Mouse (Mus musculus) heart, postnatal 0 days (tissue): Measurements from ENCODE around the gene Ldlrad3. TPM values are rescaled to one million over a fixed set of nuclear protein-coding genes. Genes with fewer than 3 reads are reported as not detected.

ENCODE experiments used
- ATAC-seq: fragments of 200-750 bp; cut with Nextera tagmentation; 2 replicates; pipeline ENCODE4 v1.8.0; 2017; ENCODE audit warnings: low read depth, moderate number of reproducible peaks, moderate library complexity; ENCODE audit not compliant: insufficient read depth
- DNase-seq: peaks from one replicate; pipeline ENCODE4 v3.0.0-alpha.2; 2016; ENCODE audit warnings: low spot score
- H3K27ac ChIP-seq: fragments of 300-500 bp; sonication (generic); 2 replicates; pipeline ENCODE4 v1.5.1; 2014; ENCODE audit warnings: low read depth, mild to moderate bottlenecking
- H3K27me3 ChIP-seq: fragments of 300-500 bp; sonication (generic); 2 replicates; pipeline ENCODE4 v1.6.1; 2014; ENCODE audit warnings: low read length, mixed read lengths; ENCODE audit not compliant: control insufficient read depth, insufficient read depth
- H3K36me3 ChIP-seq: fragments of 300-500 bp; sonication (generic); replicated peaks from 2 replicates; pipeline ENCODE4 v1.6.1; 2014; ENCODE audit warnings: low read length, mixed read lengths; ENCODE audit not compliant: control insufficient read depth, insufficient read depth
- H3K4me1 ChIP-seq: fragments of 300-500 bp; sonication (generic); 2 replicates; pipeline ENCODE4 v1.6.1; 2014; ENCODE audit warnings: antibody characterized with exemption; ENCODE audit not compliant: control insufficient read depth, insufficient read depth
- H3K4me2 ChIP-seq: fragments of 300-500 bp; sonication (generic); 2 replicates; pipeline ENCODE4 v1.6.1; 2014; ENCODE audit warnings: low read depth, mild to moderate bottlenecking, low read length, moderate library complexity
- H3K4me3 ChIP-seq: fragments of 300-500 bp; sonication (generic); 2 replicates; pipeline ENCODE4 v1.5.1; 2014; ENCODE audit warnings: low read depth, low read length
- H3K9ac ChIP-seq: fragments of 300-500 bp; sonication (generic); replicated peaks from 2 replicates; pipeline ENCODE4 v1.6.1; 2014; ENCODE audit warnings: low read depth, low read length, mixed read lengths
- H3K9me3 ChIP-seq: fragments of 300-500 bp; sonication (generic); replicated peaks from 2 replicates; pipeline ENCODE4 v1.6.1; 2016; ENCODE audit warnings: low read length; ENCODE audit not compliant: control insufficient read depth
- CTCF ChIP-seq: IDR thresholded peaks from 2 replicates; pipeline ENCODE4 v1.5.1; 2016; ENCODE audit warnings: antibody characterized with exemption, control low read depth, low read depth
- EP300 ChIP-seq: IDR thresholded peaks from 2 replicates; pipeline ENCODE4 v1.6.1; 2016; ENCODE audit warnings: antibody characterized with exemption, low read depth
- WGBS: fragments of 180-500 bp; shearing (Covaris S2); extraction: QIAGEN DNeasy Blood & Tissue Kit; methylation state at CpG from one replicate; pipeline ENCODE4 v1.1.7; 2014; 5-methylcytosine and 5-hydroxymethylcytosine counted together
- polyA plus RNA-seq: library from polyadenylated mRNA; unstranded; fragments of >200 nt; fragmentation: Nextera tagmentation; extraction: Ambion mirVana; gene quantifications from 2 replicates; pipeline ENCODE4 v1.2.1, GENCODE M21; 2015
- total RNA-seq: library from RNA; depleted of rRNA; stranded (reverse); fragments of >200 nt; gene quantifications from 2 replicates; pipeline ENCODE4 v1.2.3, GENCODE M21; 2014; ENCODE audit warnings: low replicate concordance; rRNA removed

The Ldlrad3 gene
- total and polyA plus RNA-seq, 2 experiments from 2014 or later, result 3.5 to 5.4 TPM

- H3K4me1 ChIP-seq, result no peaks in the 10 kb centered on the region
- DNase-seq, result no peak
- peak overlapping the region; percentile 50; the same call in 1 of the 2 replicates for H3K4me2 ChIP-seq
- no peaks in the 10 kb centered on the region for H3K9me3 ChIP-seq
- peaks cover 3% of the 10 kb centered on the region; the same call in 1 of the 2 replicates for H3K27me3 ChIP-seq
- no peak overlapping the region for H3K27ac ChIP-seq
- WGBS, result 69% methylated on average over 5 of the region's 5 CpGs
- TF ChIP-seq CTCF, result no peak
- TF ChIP-seq EP300, result no peak
- H3K4me3 ChIP-seq, result no peak overlapping the region
- no peak for ATAC-seq
- peaks cover 4% of the 10 kb centered on the region; the same call in 1 of the 2 replicates for H3K36me3 ChIP-seq
- no peak overlapping the region for H3K9ac ChIP-seq
Observed at GRCm38 (mm10) chr2:101906379-101906690, 279.9 kb downstream of the Ldlrad3 start.

DNA sequence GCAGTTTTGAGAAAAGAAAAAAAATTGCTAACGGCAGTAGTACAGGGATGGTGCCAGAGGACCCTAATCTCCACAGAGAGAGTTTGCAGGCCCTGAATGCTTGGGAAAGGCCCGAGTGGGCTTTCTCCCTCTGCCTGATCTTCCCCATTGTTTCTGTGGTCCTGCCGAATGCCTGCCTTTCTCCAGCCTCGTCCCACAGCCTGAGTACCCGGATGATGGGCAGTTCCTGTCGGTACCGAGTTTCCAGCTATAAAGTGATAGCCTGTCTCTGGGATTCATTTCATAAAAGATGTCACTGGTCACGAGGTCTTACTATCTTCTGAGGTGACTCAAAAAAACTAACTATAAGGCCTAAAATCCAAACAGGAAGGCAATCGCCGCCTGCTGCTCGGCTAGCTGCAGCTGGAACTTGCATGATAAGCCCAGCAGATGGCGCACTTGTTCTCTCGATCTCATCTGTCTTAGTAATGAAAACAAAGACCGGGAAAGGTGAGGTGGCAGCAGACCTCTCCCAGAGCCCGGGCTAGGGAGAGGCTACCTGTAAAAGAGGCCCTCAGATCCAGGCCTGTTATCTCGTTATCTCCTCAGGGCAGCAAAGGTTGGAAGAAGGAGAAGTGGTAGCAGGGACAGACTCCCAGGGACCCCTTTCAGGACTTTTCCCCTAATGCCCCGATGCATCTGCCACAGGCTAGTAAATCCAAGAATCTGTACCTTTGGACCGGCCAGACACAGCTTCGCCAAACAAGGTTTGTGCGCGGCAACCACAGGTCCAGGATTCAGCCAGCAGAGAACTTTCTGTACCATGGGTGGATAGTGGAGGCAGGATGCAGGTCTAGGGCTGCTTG, 280.4 kb downstream of the Ldlrad3 start:
- peak; percentile 89 for TF ChIP-seq CTCF
- no peak for TF ChIP-seq EP300
- Histone ChIP-seq H3K36me3 (peaks cover 8% of the 10 kb centered on the region; the same call in 1 of the 2 replicates), H3K4me1 (no peaks in the 10 kb centered on the region), H3K9ac (no peak overlapping the region), H3K27me3 (peaks cover 3% of the 10 kb centered on the region; the same call in 1 of the 2 replicates), H3K4me3 (no peak overlapping the region), H3K9me3 (no peaks in the 10 kb centered on the region), H3K4me2 (peak overlapping the region; percentile 50), H3K27ac (no peak overlapping the region)
- peak; percentile 71 for DNase-seq
- 25% methylated on average over 21 of the region's 21 CpGs for WGBS
- ATAC-seq, result peak; percentile 56

DNA sequence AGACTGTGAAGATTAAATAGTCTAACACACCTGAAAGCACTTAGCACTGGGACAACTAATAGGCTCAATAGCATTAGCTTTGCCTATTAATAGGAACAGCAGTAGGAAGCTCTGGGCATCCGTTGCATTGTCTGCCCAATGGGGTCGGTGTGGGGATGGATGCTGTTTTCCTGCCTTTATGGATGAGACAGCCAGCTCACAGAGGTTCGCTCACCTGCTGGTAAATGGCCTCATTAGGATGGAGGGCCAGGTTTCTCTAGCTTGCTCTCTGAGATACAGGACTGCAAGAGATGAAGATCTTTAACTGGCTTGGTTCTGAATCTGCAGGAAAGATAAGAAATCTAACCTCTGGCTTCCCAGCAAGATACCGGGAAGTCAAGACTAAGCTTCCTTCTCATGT, 284.0 kb downstream of the Ldlrad3 start:
- DNase-seq (no peak), ATAC-seq (no peak)
- Histone ChIP-seq H3K4me1 (no peaks in the 10 kb centered on the region), H3K27me3 (peaks cover 3% of the 10 kb centered on the region; the same call in 1 of the 2 replicates), H3K9ac (no peak overlapping the region), H3K4me3 (no peak overlapping the region), H3K36me3 (peaks cover 27% of the 10 kb centered on the region; the same call in 1 of the 2 replicates), H3K27ac (no peak overlapping the region), H3K9me3 (no peaks in the 10 kb centered on the region), H3K4me2 (no peak overlapping the region)
- WGBS, result 81% methylated on average over 4 of the region's 4 CpGs
- TF ChIP-seq CTCF, result no peak
- no peak for TF ChIP-seq EP300

Other genes with a start within 250 kb of the Ldlrad3 start
- gene Trim44, start 221.4 kb upstream of the Ldlrad3 start, total RNA-seq, result 23.0 and 29.5 TPM in 2 replicates
- gene Trim44, start 221.4 kb upstream of the Ldlrad3 start, polyA plus RNA-seq, result 9.9 and 10.9 TPM in 2 replicates